Mouse (Mus musculus) cerebellum, adult 2 months (tissue): ENCODE measurements around the gene Gm16181.

ENCODE experiments used
- CTCF ChIP-seq: fragments of 200-500 bp; IDR thresholded peaks from 2 replicates; pipeline ENCODE4 v1.5.1; 2011; ENCODE audit warnings: low read depth, mild to moderate bottlenecking, control low read depth, low read length, moderate library complexity, borderline replicate concordance; ENCODE audit not compliant: insufficient read depth
- POLR2A ChIP-seq: fragments of 200-500 bp; IDR thresholded peaks from 2 replicates; pipeline ENCODE4 v1.6.1; 2011; ENCODE audit warnings: low read length, control low read depth, borderline replicate concordance; ENCODE audit not compliant: insufficient read depth

DNA sequence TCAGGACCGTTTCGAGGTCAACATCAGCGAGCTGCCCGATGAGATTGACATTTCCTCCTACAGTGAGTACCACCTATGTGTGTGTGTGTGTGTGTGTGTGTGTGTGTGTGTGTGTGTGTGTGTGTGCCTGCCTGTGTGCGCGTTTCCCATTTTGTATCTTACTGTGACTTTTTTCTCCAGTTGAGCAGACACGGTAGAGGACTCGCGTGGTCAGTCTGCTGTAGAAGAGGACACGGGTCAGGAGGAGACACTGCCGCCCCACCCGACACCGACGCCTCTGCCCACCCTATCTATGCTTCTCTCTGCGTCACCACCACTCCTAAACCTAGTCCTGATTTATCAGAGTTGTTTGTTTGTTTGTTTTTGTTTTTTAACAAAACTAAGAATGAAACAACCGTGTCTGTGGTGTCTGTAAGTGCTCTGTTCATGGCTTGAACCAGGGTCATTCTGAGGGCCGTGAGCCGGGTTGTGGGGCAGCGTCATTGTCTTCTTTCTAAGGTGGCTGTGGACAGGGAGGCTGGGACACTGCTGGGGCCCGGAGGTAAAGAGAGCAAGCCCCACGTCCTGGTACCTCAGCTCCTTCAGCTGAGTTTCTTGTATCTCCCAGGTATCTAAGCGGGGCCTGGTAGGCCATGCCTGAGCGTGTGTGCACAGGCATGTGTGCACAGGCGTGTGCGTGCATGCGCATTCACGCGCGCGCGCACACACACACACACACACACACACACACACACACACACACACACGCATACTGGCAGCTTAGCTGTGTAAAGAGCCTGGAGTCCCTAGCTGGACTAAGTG is 32.9 kb downstream of the Gm16181 start:
- TF ChIP-seq CTCF = no peak
- no peak for TF ChIP-seq POLR2A
